Mouse (Mus musculus) left cerebral cortex, postnatal 10 days (tissue): ENCODE results near the gene Rnf39. TPM values are rescaled to one million over a fixed set of nuclear protein-coding genes. Genes with fewer than 3 reads are reported as not detected.

ENCODE experiments used
- total RNA-seq, 2 experiments: library from RNA; stranded (reverse); gene quantifications; 2 replicates each; pipeline ENCODE4 v1.2.3; 2021

Rnf39 gene
- total RNA-seq, 2 experiments from 2014 or later = 1.3 to 2.6 TPM

Other genes starting within 250 kb of the Rnf39 start
- gene H2-M10.5, start 170.0 kb upstream of the Rnf39 start, total RNA-seq = not detected
- not detected for gene H2-M10.6, start 130.7 kb upstream of the Rnf39 start, total RNA-seq
- 10 to 100 TPM; 30.1 to 30.3 TPM for gene Trim26, start 105.8 kb upstream of the Rnf39 start, total RNA-seq
- not detected for gene Trim15, start 75.7 kb upstream of the Rnf39 start, total RNA-seq
- under 1 TPM in 1 of 2 experiments, not detected in 1; 0.19 TPM for gene Trim10, start 73.3 kb upstream of the Rnf39 start, total RNA-seq
- gene Trim40, start 52.8 kb upstream of the Rnf39 start, total RNA-seq = not detected
- gene Trim31, start 44.8 kb upstream of the Rnf39 start, total RNA-seq = not detected
- gene Ppp1r11, start 8.8 kb downstream of the Rnf39 start, total RNA-seq = 10 to 100 TPM; 89.7 to 90.6 TPM
- 10 to 100 TPM; 25.3 to 27.8 TPM for gene Znrd1, start 15.6 kb downstream of the Rnf39 start, total RNA-seq
- gene Znrd1as, start 15.7 kb downstream of the Rnf39 start, total RNA-seq = 1 to 10 TPM; 2.8 to 3.5 TPM
- under 1 TPM in 1 of 2 experiments, not detected in 1; 0.87 TPM for gene 2410137M14Rik, start 38.3 kb downstream of the Rnf39 start, total RNA-seq
- gene H2-M5, start 46.6 kb downstream of the Rnf39 start, total RNA-seq = 1 to 10 TPM; 3.6 to 3.9 TPM
- 10 to 100 TPM; 68.8 to 72.1 TPM for gene Zfp57, start 58.2 kb downstream of the Rnf39 start, total RNA-seq
- 10 to 100 TPM in 1 of 2 experiments, 1 to 10 TPM in 1; 3.7 to 11.2 TPM for gene Mog, start 80.5 kb downstream of the Rnf39 start, total RNA-seq
- gene Gabbr1, start 103.0 kb downstream of the Rnf39 start, total RNA-seq = 100 to 1,000 TPM; 579 to 604 TPM
- gene Olfr90, start 145.6 kb downstream of the Rnf39 start, total RNA-seq = not detected
- not detected for gene Olfr91, start 155.4 kb downstream of the Rnf39 start, total RNA-seq
- gene Olfr92, start 177.2 kb downstream of the Rnf39 start, total RNA-seq = not detected
- not detected for gene Olfr93, start 218.6 kb downstream of the Rnf39 start, total RNA-seq